Mouse (Mus musculus): ENCODE data around the gene Asl. TPM values are rescaled to one million over a fixed set of nuclear protein-coding genes. Genes with fewer than 3 reads are reported as not detected.
A peak's percentile ranks its signal among the peaks of the same experiment; 100 is the strongest.

Asl gene
- total RNA-seq, 1 experiment from 2014 or later = 168 TPM

- no peak for DNase-seq
Observed at GRCm38 (mm10) chr5:130003229-130003628, 25.8 kb downstream of the Asl start.

DNA sequence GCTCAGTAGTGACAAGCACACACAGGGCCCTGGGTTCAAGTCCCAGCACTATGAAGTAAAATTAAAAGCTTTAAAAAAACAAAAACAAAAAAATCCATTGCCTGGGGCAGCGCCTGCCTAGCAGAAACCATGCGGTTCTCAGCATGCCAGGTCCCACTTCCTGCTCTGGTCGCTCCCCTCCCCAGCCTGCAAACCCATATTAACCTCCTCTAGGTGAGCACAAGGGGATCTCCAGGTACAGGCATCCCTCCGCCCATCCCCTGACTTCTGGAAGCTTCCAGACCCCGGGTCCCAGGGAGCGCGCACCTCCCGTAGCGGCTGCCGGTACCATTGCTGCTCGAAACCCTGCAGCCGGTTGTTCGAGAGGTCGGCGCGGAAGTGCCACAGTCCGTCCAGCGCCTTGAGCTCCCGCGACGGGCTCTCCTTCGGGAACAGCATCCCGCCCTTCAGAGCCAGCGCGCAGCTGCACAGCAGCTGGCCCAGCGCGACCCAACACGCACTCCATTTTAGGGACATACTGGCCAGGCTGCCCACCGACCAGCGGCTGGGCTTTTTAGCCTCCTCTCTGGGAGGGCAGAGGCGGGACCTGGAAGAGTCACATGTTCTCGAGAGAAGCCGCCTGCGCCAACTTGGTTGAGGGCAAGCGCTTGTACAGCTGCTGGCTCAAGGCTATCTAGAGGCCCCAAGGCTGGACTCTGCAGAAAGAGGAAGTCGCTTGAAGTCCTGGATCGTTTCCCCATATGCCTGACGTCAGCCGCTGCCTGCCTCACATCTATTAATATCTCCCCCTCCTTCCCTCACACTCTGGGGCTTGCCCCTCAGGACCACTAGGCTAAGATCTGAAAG is 26.5 kb downstream of the Asl start, which contains the start of gene Gusb:
Gene Gusb (minus strand): TSS at position 749 of the 846 bp plus-strand sequence.
- peak; percentile 94 for DNase-seq

- DNase-seq = no peak
Observed at GRCm38 (mm10) chr5:130001356-130001987, 27.6 kb downstream of the Asl start.

GRCm38 (mm10) chr5:130000735-130001134 is 28.3 kb downstream of the Asl start:
- no peak for DNase-seq

- peak; percentile 75 for DNase-seq
Observed at GRCm38 (mm10) chr5:129999097-129999496, 29.9 kb downstream of the Asl start.

GRCm38 (mm10) chr5:129997700-129998099 is 31.3 kb downstream of the Asl start:
- no peak for DNase-seq

GRCm38 (mm10) chr5:129994989-129995388 is 34.1 kb downstream of the Asl start:
- no peak for DNase-seq

DNA sequence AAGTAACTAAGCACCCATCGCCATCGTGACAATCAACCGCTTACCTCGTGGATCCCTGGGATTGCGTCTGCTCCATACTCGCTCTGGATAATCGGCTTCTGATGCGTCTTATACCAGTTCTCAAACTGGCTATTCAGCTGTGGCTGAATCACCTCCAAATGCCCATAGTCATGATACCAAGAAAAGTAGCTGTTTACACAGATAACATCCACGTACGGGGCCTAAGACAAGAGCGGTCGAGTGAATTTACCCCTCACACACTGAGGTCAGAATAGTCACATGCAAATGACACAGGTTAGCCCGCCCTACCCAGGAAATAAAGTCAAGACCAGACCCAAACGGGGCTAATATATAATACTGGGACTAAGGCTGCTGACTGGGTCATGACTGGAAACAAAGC is 35.7 kb downstream of the Asl start:
- no peak for DNase-seq

DNA sequence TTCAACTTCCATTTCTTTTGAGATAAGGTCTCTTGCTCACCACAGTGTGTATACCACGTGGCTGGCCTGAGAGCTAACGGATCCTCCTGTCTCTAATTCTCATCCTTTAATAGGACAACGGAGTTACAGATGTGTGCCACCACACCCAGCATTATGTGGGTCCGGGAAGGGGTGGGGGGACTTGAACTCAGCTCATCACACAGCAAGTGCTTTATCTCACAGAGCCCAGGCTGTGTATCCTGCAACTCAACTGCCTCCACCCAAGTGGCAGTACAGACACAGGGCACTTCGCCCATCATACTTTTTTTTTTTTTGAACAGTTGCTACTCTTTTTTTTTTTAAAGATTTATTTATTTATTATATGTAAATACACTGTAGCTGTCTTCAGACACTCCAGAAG is 37.1 kb downstream of the Asl start:
- DNase-seq = no peak

DNA sequence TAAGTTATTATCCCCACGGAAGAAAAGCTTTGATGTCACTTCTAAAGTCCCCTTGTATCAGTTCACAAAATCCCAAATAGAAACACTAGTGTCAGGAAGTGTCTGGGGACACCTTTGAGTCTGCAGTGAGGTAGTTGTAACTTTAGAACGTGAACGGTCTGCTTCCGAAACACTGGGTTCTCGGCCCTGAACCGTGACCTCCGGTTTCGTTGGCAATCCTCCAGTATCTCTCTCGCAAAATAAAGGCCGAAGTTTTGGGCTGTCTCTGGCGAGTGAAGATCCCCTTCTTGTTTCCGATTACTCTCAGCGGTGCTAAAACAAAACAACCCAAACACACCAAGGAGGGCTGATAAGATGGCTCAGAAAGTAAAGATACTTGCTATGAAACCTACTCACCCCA is 39.7 kb downstream of the Asl start:
- peak; percentile 54 for DNase-seq

- no peak for DNase-seq
Observed at GRCm38 (mm10) chr5:129980216-129980615, 48.8 kb downstream of the Asl start.

DNA sequence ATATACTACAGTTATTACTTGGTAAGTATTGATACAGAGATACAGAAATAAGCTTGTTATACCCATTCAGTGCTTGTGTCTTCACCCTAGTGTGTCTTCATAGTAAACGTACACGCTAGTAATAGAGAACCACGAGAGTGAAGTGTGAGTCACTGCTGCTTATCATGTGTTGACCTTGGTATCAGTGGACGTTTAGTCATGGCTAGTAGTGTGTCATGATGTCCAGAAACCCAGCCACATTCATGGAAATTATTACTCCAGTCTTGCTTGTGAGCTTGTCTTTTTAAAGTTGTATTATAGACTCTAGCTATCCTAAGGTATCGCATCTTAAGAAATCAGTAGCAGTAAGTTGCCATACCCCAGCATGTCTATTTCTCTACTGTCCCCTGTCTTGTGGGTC is 50.4 kb downstream of the Asl start:
- peak; percentile 53 for DNase-seq

GRCm38 (mm10) chr5:129977768-129978167 is 51.3 kb downstream of the Asl start:
- no peak for DNase-seq

- no peak for DNase-seq
Observed at GRCm38 (mm10) chr5:129974866-129975311, 54.2 kb downstream of the Asl start.

DNA sequence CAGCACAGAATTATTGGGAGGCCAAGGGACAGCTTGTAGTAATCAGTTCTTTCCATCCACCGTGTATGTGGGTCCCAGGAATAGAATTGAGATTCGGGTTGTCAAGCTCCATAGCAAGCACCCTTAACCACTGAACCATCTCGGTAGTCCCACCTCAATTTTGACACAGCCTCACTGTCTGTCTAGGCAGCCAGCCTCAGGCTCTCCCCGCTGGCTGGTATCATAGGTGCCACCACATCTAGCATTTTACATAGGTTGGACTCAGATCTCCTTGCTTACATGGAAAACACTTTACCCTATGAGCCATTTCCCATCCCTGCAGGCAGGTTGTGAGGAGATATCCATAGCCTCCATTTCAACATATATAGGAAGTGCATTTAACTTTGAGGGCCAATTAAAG is 54.7 kb downstream of the Asl start:
- DNase-seq = no peak

- DNase-seq = no peak
Observed at GRCm38 (mm10) chr5:129971491-129971890, 57.6 kb downstream of the Asl start.

DNA sequence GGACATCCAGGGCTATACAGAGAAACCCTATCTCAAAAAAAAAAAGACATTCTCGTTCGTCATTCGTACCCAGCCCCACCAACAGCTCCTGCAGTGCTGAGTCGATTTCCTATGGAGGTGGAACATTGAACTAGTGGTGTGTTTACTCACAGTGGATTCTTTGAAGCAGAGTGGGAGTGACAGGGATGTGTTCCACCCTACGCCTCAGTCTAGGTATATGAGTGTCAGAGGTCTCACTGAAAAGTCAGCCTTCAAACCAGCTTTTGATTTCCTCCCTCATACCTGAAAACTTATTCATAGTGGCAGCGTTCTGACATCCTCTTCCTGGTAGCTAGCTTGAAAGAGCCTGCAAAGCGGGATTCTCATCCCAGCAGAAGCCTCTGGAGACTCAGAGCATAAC is 60.6 kb downstream of the Asl start:
- DNase-seq = no peak

GRCm38 (mm10) chr5:129966448-129966847 is 62.6 kb downstream of the Asl start:
- DNase-seq = no peak

GRCm38 (mm10) chr5:129963224-129963623 is 65.8 kb downstream of the Asl start:
- DNase-seq = no peak

Measured in adrenal gland, postnatal 14 days (tissue).